Mouse (Mus musculus): ENCODE measurements around the gene Fbxl22. TPM values are rescaled to one million over a fixed set of nuclear protein-coding genes. Genes with fewer than 3 reads are reported as not detected.

The Fbxl22 gene
- polyA plus RNA-seq, 1 experiment, result 0.62 TPM

GRCm38 (mm10) chr9:66508890-66509399 lies 5.4 kb downstream of the Fbxl22 start:
- no peaks in the 10 kb centered on the region for H3K9me3 ChIP-seq
- H3K4me1 ChIP-seq, result peaks cover 100% of the 10 kb centered on the region
- H3K4me3 ChIP-seq (replicated peaks), result peak overlapping the region; percentile 70
- peaks cover 83% of the 10 kb centered on the region for H3K36me3 ChIP-seq (replicated peaks; ENCODE audit: low read length)
- no peaks in the 10 kb centered on the region for H3K27me3 ChIP-seq (replicated peaks)
- no peak for TF ChIP-seq GATA1 (IDR thresholded peaks at IDR 0.05; ENCODE audit: borderline replicate concordance, low read length)
- no peak for TF ChIP-seq FLI1 (IDR thresholded peaks at IDR 0.05; ENCODE audit: low read length)

- H3K36me3 ChIP-seq (replicated peaks; ENCODE audit: low read length), result peaks cover 79% of the 10 kb centered on the region
- TF ChIP-seq GATA1 (IDR thresholded peaks at IDR 0.05; ENCODE audit: borderline replicate concordance, low read length) (no peak), FLI1 (IDR thresholded peaks at IDR 0.05; ENCODE audit: low read length) (no peak)
- peaks cover 99% of the 10 kb centered on the region for H3K4me1 ChIP-seq
- H3K27me3 ChIP-seq (replicated peaks), result no peaks in the 10 kb centered on the region
- peak overlapping the region; percentile 23 for H3K4me3 ChIP-seq (replicated peaks)
- no peaks in the 10 kb centered on the region for H3K9me3 ChIP-seq
Measured at GRCm38 (mm10) chr9:66507684-66508083, 6.7 kb downstream of the Fbxl22 start.

DNA sequence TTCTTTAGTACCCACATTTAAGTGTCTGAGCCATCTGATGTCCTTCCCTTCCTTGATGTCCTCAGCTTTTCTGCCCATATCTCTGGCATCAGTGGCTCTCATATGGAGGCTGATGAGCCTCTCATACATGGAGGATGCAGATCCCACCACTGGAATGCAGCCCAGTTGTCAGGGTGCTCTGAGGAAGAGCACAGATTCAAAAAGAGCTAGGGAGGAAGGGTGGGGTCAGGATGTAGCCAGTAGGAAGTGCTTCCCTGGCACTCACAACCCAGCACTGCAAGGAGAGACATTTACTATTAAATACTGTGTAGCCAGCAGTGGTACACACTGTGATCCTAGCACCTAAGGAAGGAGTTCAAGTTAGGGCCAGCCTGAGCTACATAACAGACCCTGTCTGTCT lies 8.0 kb downstream of the Fbxl22 start:
- no peak for TF ChIP-seq GATA1 (IDR thresholded peaks at IDR 0.05; ENCODE audit: borderline replicate concordance, low read length)
- Histone ChIP-seq H3K4me1 (peaks cover 99% of the 10 kb centered on the region), H3K36me3 (replicated peaks; ENCODE audit: low read length) (peaks cover 88% of the 10 kb centered on the region), H3K4me3 (replicated peaks) (no peak overlapping the region), H3K27me3 (replicated peaks) (no peaks in the 10 kb centered on the region), H3K9me3 (no peaks in the 10 kb centered on the region)

DNA sequence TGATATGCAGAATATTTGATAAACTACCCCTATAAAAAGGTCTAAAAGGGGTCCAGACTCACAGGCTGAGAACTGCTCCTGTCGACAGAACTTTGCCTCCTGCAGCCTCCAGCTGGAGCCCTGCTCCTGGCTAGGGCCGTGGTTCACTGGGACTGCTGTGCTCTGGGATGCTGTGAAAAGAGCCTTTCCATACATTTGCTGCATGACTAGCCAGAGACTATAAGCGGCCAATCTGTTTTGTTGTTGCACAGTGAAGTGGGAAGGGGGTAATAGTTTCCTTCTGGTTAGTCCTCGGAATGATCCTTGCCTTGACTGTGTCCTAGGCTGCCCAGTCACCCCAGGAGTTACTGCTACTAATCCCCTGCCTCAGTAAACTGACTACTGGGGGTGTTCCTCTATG lies 8.4 kb downstream of the Fbxl22 start:
- H3K36me3 ChIP-seq (replicated peaks; ENCODE audit: low read length), result peaks cover 92% of the 10 kb centered on the region
- H3K27me3 ChIP-seq (replicated peaks), result no peaks in the 10 kb centered on the region
- peaks cover 99% of the 10 kb centered on the region for H3K4me1 ChIP-seq
- TF ChIP-seq GATA1 (IDR thresholded peaks at IDR 0.05; ENCODE audit: borderline replicate concordance, low read length), result no peak
- no peak for TF ChIP-seq FLI1 (IDR thresholded peaks at IDR 0.05; ENCODE audit: low read length)
- H3K4me3 ChIP-seq (replicated peaks), result no peak overlapping the region
- H3K9me3 ChIP-seq, result no peaks in the 10 kb centered on the region

DNA sequence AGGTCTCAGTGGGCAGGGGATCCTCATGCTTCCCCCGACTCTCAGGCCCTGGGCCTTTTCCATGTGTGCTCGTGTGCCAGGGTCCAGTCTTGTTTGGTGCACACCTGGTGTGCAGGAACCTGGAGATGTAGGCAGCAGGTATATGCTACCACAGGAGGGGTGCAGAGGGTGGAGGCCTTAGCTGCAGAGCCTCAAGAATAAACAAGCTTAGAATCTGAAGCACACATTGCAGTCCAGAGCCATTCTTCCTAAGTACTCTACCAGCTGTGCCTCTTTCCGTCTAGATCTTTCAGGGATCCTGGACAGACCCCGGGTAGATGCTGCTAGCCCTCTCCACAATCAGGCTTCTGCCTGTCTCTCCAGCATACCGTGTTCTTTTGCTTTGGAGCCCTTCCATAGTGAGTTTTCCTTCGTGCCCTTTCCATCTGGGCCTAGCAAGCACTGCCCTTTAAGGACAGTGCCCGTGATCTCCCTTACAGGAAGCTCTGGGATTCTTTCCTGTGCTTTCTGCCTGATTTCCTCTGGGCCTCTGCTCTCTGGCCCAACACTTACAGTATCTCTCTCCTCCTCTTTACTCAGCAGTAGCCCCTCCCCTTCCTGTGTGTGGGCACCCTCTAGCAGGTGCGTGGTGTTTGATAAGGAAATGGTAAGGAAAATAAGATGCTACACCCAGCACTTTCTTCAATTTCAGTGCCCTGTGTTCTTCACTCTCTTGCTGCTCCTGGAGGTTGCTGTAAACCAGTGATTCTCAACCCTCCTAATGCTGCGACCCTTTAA lies 9.1 kb downstream of the Fbxl22 start:
- TF ChIP-seq FLI1 (IDR thresholded peaks at IDR 0.05; ENCODE audit: low read length) (no peak), GATA1 (IDR thresholded peaks at IDR 0.05; ENCODE audit: borderline replicate concordance, low read length) (no peak)
- Histone ChIP-seq H3K36me3 (replicated peaks; ENCODE audit: low read length) (peaks cover 95% of the 10 kb centered on the region), H3K9me3 (no peaks in the 10 kb centered on the region), H3K4me1 (peaks cover 98% of the 10 kb centered on the region), H3K4me3 (replicated peaks) (no peak overlapping the region), H3K27me3 (replicated peaks) (no peaks in the 10 kb centered on the region)

GRCm38 (mm10) chr9:66504518-66504917 lies 9.9 kb downstream of the Fbxl22 start:
- peaks cover 90% of the 10 kb centered on the region for H3K4me1 ChIP-seq
- no peaks in the 10 kb centered on the region for H3K27me3 ChIP-seq (replicated peaks)
- H3K36me3 ChIP-seq (replicated peaks; ENCODE audit: low read length), result peaks cover 93% of the 10 kb centered on the region
- H3K4me3 ChIP-seq (replicated peaks), result peak overlapping the region; percentile 43
- no peaks in the 10 kb centered on the region for H3K9me3 ChIP-seq
- TF ChIP-seq FLI1 (IDR thresholded peaks at IDR 0.05; ENCODE audit: low read length) (no peak), GATA1 (IDR thresholded peaks at IDR 0.05; ENCODE audit: borderline replicate concordance, low read length) (no peak)

GRCm38 (mm10) chr9:66503879-66504411 lies 10.4 kb downstream of the Fbxl22 start:
- peaks cover 89% of the 10 kb centered on the region for H3K36me3 ChIP-seq (replicated peaks; ENCODE audit: low read length)
- H3K4me1 ChIP-seq, result peaks cover 84% of the 10 kb centered on the region
- no peaks in the 10 kb centered on the region for H3K9me3 ChIP-seq
- H3K27me3 ChIP-seq (replicated peaks), result no peaks in the 10 kb centered on the region
- TF ChIP-seq GATA1 (IDR thresholded peaks at IDR 0.05; ENCODE audit: borderline replicate concordance, low read length) (no peak), FLI1 (IDR thresholded peaks at IDR 0.05; ENCODE audit: low read length) (no peak)
- no peak overlapping the region for H3K4me3 ChIP-seq (replicated peaks)

GRCm38 (mm10) chr9:66501248-66501647 lies 13.1 kb downstream of the Fbxl22 start:
- H3K4me3 ChIP-seq (replicated peaks), result no peak overlapping the region
- H3K4me1 ChIP-seq, result peaks cover 70% of the 10 kb centered on the region
- H3K9me3 ChIP-seq, result no peaks in the 10 kb centered on the region
- peaks cover 88% of the 10 kb centered on the region for H3K36me3 ChIP-seq (replicated peaks; ENCODE audit: low read length)
- TF ChIP-seq GATA1 (IDR thresholded peaks at IDR 0.05; ENCODE audit: borderline replicate concordance, low read length), result no peak
- no peak for TF ChIP-seq FLI1 (IDR thresholded peaks at IDR 0.05; ENCODE audit: low read length)
- H3K27me3 ChIP-seq (replicated peaks), result no peaks in the 10 kb centered on the region

- Histone ChIP-seq H3K4me1 (peaks cover 21% of the 10 kb centered on the region), H3K4me3 (replicated peaks) (no peak overlapping the region), H3K27me3 (replicated peaks) (no peaks in the 10 kb centered on the region), H3K36me3 (replicated peaks; ENCODE audit: low read length) (peaks cover 96% of the 10 kb centered on the region), H3K9me3 (no peaks in the 10 kb centered on the region)
- TF ChIP-seq GATA1 (IDR thresholded peaks at IDR 0.05; ENCODE audit: borderline replicate concordance, low read length) (no peak), FLI1 (IDR thresholded peaks at IDR 0.05; ENCODE audit: low read length) (no peak)
Measured at GRCm38 (mm10) chr9:66493992-66494391, 20.4 kb downstream of the Fbxl22 start.

- no peaks in the 10 kb centered on the region for H3K27me3 ChIP-seq (replicated peaks)
- peaks cover 96% of the 10 kb centered on the region for H3K36me3 ChIP-seq (replicated peaks; ENCODE audit: low read length)
- no peak for TF ChIP-seq GATA1 (IDR thresholded peaks at IDR 0.05; ENCODE audit: borderline replicate concordance, low read length)
- no peak for TF ChIP-seq FLI1 (IDR thresholded peaks at IDR 0.05; ENCODE audit: low read length)
- peaks cover 12% of the 10 kb centered on the region for H3K4me1 ChIP-seq
- H3K9me3 ChIP-seq, result no peaks in the 10 kb centered on the region
- H3K4me3 ChIP-seq (replicated peaks), result no peak overlapping the region
Measured at GRCm38 (mm10) chr9:66492361-66492760, 22.0 kb downstream of the Fbxl22 start.
